ENCODE assay signal across 7 mouse cellular contexts in the genomic region with DNA sequence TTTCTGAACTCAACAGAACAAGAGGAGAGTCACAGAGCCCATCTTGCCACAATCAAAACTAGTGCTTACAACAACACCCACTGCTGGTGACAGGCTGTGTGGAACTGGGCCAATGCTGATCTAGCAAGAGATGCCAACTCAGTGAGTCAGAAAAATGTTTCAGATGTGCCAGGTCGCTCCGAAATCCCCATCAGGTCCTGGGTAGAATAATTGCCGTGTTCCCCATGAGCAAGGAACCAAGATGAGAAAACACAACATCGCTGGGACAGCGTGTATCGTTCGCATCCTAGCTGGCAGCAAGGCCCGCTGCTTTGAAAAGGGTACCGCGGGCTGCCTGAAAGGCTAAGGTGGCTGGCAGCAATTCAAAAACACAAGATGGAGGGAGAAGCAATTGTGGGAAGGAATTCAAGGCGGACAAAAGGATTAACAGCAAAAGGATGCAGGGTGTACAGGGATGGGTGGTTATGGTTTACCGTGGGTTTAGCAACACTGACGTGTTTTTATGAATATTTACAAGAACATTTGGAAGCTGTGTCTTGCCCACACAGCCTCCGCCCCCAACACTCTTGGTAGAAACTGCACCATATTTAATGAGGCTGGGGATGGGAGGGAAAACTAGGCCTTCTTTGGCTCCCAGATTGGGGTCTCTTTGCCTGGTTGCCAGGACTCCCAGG.
A peak's percentile ranks its signal among the peaks of the same experiment; 100 is the strongest.
DNase-seq lines count a peak whose midpoint lies in the region; ATAC-seq lines count a peak whose summit lies in the region.

No protein-coding gene starts in this region.

- DNase-seq in ovary, postnatal 14 days (ENCODE audit: low spot score), result peak; percentile 11
- DNase-seq in ovary, postnatal 10 days (ENCODE audit: low spot score), result no peak
- peak; percentile 96 for DNase-seq in cerebellum, postnatal 10 days
- DNase-seq in left cerebral cortex, postnatal 14 days (ENCODE audit: low spot score in 2 of 2), result peak; percentile 86 to 97
- DNase-seq in c-Kit-positive CD71-positive TER-119-positive erythroid progenitor cells, embryonic 14.5 days (ENCODE audit: low spot score), result no peak
- DNase-seq in adipocyte (ENCODE audit: low spot score), result no peak

- no peak overlapping the region for H3K9ac ChIP-seq in hindbrain, embryonic 15.5 days

- no peaks in the 10 kb centered on the region for H3K36me3 ChIP-seq in hindbrain, embryonic 15.5 days

- no peak overlapping the region for H3K4me3 ChIP-seq in hindbrain, embryonic 15.5 days

- no peaks in the 10 kb centered on the region for H3K4me1 ChIP-seq in hindbrain, embryonic 15.5 days (replicated peaks)

- H3K27ac ChIP-seq in hindbrain, embryonic 15.5 days (replicated peaks), result peak overlapping the region; percentile 65

- WGBS in hindbrain, embryonic 15.5 days, result 66% methylated on average over 14 of the region's 14 CpGs

- H3K9me3 ChIP-seq in hindbrain, embryonic 15.5 days, result no peaks in the 10 kb centered on the region

- peak; percentile 95 for ATAC-seq in hindbrain, embryonic 15.5 days (ENCODE audit: low FRiP score, low read depth)

- peak overlapping the region; percentile 13; the same call in 1 of the 2 replicates for H3K4me2 ChIP-seq in hindbrain, embryonic 15.5 days

- intact Hi-C loops in left cerebral cortex, postnatal 14 days (cut with DNase I), result loop anchor here (5.0 to 10.0 kb wide), 2 partner anchors 67 to 116 kb away; no protein-coding TSS in a partner anchor

- no peaks in the 10 kb centered on the region for H3K27me3 ChIP-seq in hindbrain, embryonic 15.5 days

Comparison
In these comparisons a context has a peak if more than half of its experiments do, and no peak if none do; other contexts are left out.
1. DNase-seq: peak in ovary, postnatal 14 days (single experiment), cerebellum, postnatal 10 days (2 of 2) and left cerebral cortex, postnatal 14 days (2 of 2); none in ovary, postnatal 10 days (single experiment), c-Kit-positive CD71-positive TER-119-positive erythroid progenitor cells, embryonic 14.5 days (single experiment) and adipocyte (single experiment).